Mouse (Mus musculus) CH12.LX (cell line): Measurements from ENCODE around the gene Wrap53.

Experiments used
- BHLHE40 ChIP-seq: IDR thresholded peaks from 2 replicates; pipeline ENCODE4 v1.6.1; 2011; ENCODE audit warnings: mild to moderate bottlenecking, low read depth, low read length, improper control_type of control experiment
- CHD1 ChIP-seq: IDR thresholded peaks from 2 replicates; pipeline ENCODE4 v1.6.1; 2012; ENCODE audit warnings: low read depth, low read length, improper control_type of control experiment, inconsistent platforms
- CTCF ChIP-seq, 2 experiments: IDR thresholded peaks in 1 of 2; conservative IDR thresholded peaks in 1 of 2; 2 replicates each; pipeline ENCODE4 v1.5.1; 2011 to 2012; ENCODE audit warnings: low read depth in 2 of 2, low read length in 2 of 2, improper control_type of control experiment in 1 of 2, inconsistent platforms in 1 of 2, mild to moderate bottlenecking in 1 of 2, moderate library complexity in 1 of 2
- EP300 ChIP-seq: IDR thresholded peaks from 2 replicates; pipeline ENCODE4 v1.6.1; 2011; ENCODE audit warnings: low read length, improper control_type of control experiment
- HCFC1 ChIP-seq: IDR thresholded peaks from 2 replicates; pipeline ENCODE4 v1.6.1; 2012; ENCODE audit warnings: low read depth, mild to moderate bottlenecking, inconsistent platforms, low read length, improper control_type of control experiment
- KAT2A ChIP-seq: IDR thresholded peaks from 2 replicates; pipeline ENCODE4 v1.6.1; 2012; ENCODE audit warnings: low read length, improper control_type of control experiment, inconsistent platforms; ENCODE audit not compliant: insufficient replicate concordance
- MEF2A ChIP-seq: IDR thresholded peaks from 2 replicates; pipeline ENCODE4 v1.6.1; 2014; ENCODE audit warnings: low read depth, mild to moderate bottlenecking, inconsistent platforms, low read length, improper control_type of control experiment, borderline replicate concordance
- POLR2A ChIP-seq: IDR thresholded peaks from 2 replicates; pipeline ENCODE4 v1.6.1; 2011; ENCODE audit warnings: low read depth, mild to moderate bottlenecking, improper control_type of control experiment, low read length
- ZC3H11A ChIP-seq: IDR thresholded peaks from 2 replicates; pipeline ENCODE4 v1.6.1; 2012; ENCODE audit warnings: low read depth, mild to moderate bottlenecking, inconsistent platforms, low read length, improper control_type of control experiment

DNA sequence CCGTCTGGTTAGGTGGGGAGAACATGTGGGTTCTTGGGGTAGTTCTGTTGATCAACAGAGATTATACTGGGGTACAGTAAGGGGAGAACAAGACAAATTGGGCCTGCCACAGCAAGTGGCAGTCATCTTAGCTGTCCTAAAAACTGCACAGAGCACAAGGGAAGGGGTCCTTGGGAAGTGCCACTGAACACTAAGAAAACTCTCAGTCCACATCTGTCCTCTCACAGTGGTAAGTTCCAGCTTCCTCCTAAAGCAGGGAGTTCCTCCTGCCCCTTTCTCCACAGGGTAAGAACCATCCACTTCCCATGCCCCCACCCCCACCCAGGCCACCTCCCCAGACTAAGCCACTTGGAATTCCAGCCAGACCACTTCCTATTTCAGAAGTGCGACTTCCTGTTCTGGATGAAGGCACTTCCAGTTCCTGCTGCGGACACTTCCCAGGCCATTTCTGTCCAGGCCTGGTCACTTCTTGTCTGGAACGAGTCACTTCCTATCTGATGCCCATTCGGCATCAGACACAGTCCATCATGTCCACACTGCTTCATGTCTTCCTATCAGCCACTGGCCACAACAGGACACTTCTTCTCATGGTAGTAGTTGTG lies 25.4 kb downstream of the Wrap53 start:
- no peak for TF ChIP-seq CTCF (conservative IDR thresholded peaks at IDR 0.05 in 1 of 2, IDR thresholded peaks at IDR 0.05 in 1 of 2; ENCODE audit: low read depth in 2 of 2, low read length in 2 of 2)
- TF ChIP-seq EP300 = no peak
- no peak for TF ChIP-seq CHD1
- TF ChIP-seq POLR2A = no peak
- TF ChIP-seq HCFC1 = no peak
- TF ChIP-seq KAT2A = no peak
- no peak for TF ChIP-seq BHLHE40
- no peak for TF ChIP-seq MEF2A
- no peak for TF ChIP-seq ZC3H11A
